Mouse (Mus musculus): Measurements from ENCODE around the gene Dnhd1. TPM values are rescaled to one million over a fixed set of nuclear protein-coding genes. Genes with fewer than 3 reads are reported as not detected.

Dnhd1 gene
- 1 to 10 TPM; 5.1 to 5.9 TPM for total RNA-seq (2021)
- long read RNA-seq, result 0 reads

DNA sequence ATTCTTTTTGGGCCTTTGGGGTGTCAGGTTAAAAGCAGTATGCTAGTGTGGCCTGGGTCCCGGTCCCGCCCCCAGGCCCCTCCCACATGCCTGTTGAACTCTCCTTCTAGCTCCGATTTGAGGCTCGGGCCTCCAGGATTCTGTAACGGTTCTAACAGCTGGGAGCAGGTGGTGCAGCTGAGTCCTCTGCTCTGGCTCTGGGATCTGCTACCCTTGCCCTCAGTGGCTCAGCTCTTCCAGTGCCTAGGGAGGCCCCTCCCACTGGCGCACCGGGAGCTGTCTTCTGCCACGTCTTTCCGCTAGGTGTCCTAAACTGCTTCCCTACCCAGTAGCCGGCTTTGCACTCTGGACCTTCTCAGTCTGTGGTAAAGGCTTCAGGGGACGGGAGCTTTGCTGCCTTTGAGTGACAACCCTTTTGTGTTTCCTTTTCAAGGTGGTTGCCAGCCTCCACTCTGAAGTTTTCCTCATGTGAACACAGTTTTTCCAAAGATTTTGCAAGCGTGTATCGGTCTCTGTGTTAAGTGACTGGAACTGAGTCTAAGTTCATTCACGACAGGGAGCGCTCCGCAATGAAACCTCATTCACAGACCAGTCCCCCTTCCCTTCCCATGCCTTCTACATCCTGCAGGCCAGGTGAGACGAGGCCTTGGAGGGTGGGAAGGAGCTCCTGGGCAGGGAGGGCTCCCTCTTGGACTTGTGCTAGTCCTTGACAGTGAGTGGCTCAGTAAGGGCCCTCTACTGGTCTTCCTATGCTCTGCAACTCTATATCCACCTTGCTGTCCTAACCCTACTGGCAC, at the start of gene Dnhd1:
Gene Dnhd1 (plus strand): TSS at position 189 of the 797 bp plus-strand sequence.
- peak; percentile 39 to 63 for DNase-seq (ENCODE audit: low spot score in 2 of 2)

DNA sequence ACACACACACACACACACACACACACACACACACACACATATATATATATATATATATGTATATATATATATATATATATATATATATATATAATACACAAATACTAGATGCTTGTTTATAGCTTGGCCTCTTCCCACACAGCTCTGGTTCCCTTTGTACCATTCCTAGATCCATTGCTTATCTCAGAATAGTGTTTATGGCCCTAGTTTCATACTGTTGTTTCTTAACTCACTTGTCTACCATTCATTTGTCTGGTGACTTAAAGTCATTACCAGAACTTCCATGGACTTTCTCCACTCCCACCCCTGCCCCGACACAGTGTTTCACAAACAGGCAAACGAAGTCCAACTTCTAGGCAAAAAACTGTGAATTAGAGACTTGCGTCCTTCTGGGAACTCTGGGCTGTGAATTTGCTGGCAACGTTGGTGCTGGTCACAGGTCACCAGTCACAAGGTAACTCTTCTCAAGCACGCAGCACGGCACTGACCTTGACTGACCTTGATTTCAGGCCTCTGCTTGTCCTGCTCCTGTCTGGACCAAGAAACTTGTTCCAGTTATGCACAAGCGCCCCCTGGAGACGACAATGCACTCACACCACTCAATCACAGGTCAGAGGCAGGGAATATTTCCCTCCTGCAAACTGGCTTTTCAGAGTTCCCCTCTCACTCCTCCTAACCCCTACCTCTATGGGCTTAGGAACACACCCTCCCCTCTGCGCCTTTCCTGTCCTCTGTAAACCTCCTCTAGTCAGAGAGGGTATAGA, 47.6 kb upstream of the Dnhd1 start:
- peak; percentile 68 to 73 for DNase-seq (ENCODE audit: low spot score in 2 of 2)

DNA sequence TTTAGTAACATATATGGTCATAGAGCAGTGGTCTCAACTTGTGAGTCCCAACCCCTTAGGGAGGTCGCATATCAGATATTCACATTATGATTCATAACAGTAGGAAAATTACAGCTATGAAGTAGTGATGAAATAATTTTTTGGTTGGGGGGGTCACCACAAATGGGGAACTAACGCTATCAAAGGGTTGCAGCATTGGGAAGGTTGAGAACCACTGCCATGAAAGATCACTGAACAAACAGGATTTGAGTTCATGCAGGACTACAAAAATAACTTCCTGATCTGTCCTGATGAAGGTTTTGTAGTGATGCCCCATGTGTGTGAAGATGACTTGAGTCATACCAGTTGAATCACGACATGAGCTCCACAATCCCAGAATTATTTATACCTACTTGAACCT, 42.2 kb upstream of the Dnhd1 start:
- DNase-seq (ENCODE audit: low spot score in 2 of 2), result no peak

DNA sequence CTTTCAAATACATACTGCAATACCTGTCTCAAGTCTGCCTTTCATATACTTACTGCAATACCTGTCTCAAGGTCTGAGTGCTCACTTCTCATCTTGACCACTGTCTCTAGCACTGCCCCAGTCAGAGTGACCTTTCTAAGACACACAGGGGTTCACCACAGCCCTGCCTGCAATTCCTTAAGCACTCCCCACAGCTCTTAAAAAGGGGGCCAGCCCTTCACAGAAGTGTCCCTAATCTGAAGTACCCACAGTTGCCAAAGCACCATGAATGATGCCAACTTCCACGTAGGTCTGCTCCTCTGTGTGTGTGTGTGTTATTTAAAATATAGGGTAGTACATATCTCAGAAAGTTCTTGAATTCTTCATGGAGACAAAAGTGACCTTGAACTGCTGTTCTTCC, 38.9 kb upstream of the Dnhd1 start:
- no peak for DNase-seq (ENCODE audit: low spot score in 2 of 2)

DNA sequence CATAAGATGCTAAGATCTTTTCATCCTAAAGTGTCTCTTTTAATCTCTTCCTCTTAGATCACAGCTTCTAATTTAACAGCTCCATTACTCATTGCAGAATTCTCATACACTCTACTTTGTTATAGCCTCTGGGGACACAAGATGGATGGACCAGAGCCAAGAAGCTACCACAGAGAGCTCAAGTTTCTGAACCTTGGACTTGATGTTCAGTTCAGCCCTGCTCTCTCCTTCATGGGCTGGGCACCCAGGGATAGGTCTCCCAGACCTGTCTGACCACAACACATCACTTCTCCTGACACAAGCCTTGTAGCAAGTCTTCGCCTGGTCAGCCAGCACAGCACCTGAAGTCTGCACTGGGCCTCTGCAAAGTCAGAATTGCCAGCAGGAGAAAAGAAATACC, 36.2 kb upstream of the Dnhd1 start:
- no peak for DNase-seq (ENCODE audit: low spot score in 2 of 2)

DNA sequence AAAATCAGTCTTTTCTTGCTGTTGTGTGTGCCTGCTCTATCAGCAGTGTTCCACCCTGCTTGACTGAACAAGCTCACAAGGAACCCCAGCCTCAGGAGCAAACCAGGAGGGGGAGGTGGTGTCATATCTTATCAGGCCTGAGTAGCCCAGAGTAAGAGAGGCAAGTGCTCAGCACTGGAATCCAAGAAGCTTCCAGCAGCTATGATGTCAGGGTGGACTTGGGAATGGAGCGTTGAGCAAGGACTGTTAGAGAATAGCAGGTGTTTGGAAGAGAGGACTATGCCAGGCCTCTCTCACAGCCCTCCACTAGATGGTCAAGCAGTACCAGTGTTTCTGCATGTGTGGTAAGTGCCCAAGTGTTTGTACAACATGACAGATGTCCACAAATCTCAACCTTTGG, 34.9 kb upstream of the Dnhd1 start:
- no peak for DNase-seq (ENCODE audit: low spot score in 2 of 2)

DNA sequence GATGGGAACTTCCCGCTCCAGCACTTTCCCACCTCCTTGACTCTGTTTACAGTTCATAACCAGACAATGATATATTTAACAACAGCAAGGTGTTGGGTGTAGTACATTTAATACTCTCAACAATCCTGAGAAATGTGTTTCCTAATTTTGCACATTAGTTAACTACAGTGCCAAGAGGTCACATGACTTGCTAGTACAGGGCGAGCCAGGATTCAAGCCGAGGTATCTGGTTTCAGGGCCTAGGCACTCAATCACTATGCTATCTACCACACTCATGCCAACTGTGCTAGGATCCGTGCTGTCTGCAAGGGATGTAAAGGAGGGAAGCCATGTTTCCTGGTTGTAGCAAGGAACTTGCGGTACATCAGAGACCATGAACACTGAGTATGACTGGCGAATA, 34.1 kb upstream of the Dnhd1 start:
- DNase-seq (ENCODE audit: low spot score in 2 of 2), result no peak

DNA sequence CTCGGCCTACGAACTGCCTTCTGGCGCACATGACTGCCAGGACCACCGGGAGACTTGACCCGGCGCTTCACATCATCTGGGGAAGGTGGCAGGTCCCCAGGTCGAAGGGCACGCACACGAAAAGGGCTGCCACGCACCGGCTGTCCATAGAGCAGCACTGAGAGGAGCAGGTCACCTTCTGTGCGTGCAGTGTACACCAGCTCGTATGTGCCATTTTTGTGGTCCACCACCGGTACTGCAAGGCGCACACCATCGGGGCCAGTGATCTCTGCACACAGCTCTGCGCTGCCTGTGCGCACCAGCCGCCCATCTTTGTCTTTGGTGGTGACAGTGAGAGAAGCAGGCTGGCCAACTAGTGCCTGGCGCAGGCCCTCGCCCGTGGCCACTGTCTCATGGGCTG, 32.8 kb upstream of the Dnhd1 start:
- DNase-seq (ENCODE audit: low spot score in 2 of 2), result no peak

DNA sequence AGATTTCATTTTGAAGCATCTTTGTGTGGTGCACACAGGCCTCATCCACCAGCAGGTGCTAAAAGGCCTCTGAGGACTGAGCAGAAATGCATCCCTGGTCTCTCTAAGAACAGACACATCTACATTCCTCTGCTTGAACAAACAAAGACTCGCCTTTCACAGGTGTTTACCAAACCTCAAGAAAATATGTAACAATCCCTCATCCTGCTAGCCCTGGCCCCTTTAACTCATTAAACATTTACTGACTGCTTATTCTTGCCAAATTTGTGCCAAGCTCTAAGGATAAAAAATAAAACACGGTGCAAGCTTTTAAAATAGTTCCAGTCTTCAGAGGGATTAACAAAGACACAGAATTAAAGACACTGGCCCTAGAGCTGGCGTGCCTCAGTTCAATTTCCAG, 30.9 kb upstream of the Dnhd1 start:
- DNase-seq (ENCODE audit: low spot score in 2 of 2), result no peak

DNA sequence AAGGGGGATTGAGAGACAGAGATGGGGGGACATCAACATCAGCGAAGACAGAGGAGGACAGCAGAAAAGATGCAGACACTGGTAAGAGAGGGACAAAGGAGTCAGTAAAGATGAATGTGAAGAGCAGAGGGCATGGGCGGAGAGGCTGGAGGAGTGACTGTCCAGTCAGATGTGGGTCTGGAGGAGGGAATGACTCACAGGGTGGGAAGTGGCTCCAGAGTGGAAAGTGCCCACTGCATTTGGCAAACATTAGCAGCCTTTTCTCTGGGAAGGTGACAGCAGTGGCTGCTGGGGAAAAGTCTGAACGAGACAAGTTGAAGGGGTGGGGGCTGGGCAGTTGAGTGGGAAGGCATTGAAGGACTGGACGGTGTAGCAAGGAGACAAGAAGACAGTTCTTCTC, 29.6 kb upstream of the Dnhd1 start:
- no peak for DNase-seq (ENCODE audit: low spot score in 2 of 2)

DNA sequence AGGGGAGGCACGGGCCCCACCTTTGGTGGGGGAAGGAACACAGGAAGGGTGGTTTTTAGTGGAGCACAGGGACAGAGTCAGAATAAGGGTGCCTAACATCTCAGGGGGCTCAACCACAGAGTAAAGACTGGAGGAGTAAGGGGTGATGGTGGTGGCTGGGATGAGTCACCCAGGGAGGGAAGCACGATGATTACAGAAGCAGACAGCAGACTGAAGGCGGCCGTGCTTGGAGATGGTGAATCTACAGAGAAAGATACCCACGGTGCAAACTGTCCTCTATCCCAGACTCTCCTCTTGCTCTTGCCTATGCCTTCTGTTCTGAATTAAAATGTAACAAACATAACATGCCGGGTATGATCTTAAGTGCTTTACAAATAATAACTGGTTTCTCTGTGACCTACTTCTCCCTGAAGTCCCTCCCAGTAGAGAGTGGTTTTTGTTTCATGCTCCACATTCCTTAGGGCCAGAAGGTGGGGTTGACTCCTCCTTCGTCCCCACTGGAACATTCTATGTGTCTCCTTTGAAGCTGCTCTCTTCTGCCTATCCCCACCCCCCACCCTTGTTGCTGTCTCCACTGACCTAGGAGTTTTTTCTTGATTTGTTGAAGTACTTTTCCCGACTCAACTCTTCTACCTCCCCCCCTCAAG, 28.9 kb upstream of the Dnhd1 start:
- no peak for DNase-seq (ENCODE audit: low spot score in 2 of 2)

DNA sequence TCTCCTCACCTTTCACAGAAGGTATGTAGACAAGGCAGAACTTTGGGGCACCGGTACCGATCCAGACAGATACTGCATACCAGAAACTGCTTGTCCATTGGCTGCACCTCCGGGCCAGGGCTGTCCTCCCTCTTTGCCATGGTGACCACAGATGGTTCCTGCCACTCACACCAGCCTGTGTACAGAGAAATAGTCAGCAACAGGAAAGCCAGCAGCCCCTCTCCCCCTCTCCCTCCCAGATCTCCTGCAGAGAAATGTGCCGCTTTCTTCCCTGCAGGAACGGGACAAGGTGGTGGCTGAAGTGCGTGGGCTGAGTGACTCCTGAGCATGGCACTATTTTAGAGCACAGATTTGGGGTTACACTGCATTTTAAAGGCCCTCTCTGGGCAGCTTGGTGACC, 25.2 kb upstream of the Dnhd1 start:
- DNase-seq (ENCODE audit: low spot score in 2 of 2), result no peak

DNA sequence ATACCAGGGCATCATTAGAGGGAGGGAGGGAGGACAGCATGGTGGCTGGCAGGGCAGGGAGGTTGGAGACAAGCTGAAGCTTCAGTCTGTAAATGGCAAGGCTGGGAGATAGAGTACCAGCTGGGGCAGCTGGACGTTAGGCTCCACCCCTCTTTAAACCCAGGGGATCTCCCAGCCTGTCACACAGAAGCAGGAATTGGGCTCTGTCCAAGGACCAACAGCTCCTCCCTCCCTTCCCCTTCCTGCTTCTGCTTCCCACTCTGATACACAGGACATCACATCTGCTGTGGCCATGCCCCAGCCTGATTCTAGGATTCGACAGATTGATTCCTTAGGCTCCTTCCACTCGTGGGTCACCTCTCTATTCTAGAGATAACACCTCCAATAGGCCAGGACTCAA, 22.0 kb upstream of the Dnhd1 start:
- DNase-seq (ENCODE audit: low spot score in 2 of 2), result no peak

DNA sequence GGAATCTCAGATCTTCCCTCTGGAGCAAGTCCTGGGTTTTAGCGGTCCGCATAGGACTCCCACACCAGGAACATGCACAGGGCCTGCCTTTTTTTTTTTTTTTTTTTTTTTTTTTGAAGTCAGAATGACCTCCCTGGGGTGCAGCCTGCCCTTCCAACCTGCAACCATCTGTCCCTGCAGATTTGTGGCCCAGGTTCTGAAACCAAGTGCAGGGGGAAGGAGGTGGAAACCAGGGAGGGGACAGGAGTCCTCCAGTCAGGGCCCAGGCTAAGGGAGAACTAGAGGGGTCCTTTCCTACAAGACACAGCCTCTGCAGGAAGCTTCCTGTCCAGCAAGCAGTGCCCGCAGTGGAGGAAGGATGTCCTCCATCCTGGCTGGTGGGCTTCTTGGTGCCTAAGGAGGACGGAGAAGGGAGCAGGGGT, 18.1 kb upstream of the Dnhd1 start:
- DNase-seq (ENCODE audit: low spot score in 2 of 2), result no peak

DNA sequence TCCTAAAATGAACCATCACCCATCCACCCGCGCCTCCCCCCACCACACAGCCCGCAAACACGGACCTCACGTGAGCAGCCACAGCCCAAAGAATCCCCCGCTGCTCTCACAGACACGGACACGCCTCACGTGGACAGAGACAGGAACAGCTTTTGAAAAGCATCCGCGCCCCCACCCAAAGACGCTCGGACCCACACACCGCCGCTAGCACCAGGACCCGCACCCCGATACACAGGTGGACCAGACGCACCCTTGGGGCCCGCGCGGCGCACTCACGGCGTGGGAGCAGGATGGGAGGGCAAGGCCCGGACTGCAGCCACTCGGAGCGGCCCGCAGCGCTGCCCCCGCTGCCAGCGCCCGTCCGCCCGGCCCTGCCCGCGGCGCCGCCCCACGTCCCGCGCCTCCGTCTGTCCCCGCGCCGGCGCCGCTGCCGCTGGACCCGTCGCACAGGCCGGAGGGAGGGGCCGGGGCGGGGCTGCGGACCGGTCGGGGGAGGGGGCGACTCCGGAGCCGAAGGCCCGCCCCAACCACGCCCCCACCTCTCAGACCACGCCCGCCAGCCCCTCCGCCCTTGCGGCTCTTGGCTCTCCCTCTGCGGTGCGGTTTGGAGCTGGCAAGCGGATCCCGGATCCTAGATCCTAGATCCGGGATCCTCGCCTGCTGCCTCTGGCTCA, 17.4 kb upstream of the Dnhd1 start, which contains the start of gene Trim3:
Gene Trim3 (minus strand): TSS at position 445 of the 674 bp plus-strand sequence.
- DNase-seq (ENCODE audit: low spot score in 2 of 2), result peak; percentile 90 to 93

DNA sequence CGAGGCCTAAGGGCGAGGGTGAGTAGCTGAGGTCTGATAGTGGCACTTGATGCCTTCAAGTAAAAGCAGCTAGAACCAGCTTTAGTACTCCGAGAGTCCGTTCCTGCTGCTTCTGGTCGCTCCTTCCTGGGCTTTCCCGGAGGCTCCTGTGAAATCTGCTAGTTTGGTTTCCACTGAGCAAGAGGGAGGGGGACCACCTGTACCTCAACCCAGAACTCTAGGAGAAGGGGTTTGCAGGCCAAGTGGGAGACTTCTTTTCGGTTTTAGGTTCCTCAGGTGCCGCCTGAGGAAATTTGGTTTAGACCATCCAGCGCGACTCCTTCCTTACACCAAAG, 16.9 kb upstream of the Dnhd1 start:
- no peak for DNase-seq (ENCODE audit: low spot score in 2 of 2)

DNA sequence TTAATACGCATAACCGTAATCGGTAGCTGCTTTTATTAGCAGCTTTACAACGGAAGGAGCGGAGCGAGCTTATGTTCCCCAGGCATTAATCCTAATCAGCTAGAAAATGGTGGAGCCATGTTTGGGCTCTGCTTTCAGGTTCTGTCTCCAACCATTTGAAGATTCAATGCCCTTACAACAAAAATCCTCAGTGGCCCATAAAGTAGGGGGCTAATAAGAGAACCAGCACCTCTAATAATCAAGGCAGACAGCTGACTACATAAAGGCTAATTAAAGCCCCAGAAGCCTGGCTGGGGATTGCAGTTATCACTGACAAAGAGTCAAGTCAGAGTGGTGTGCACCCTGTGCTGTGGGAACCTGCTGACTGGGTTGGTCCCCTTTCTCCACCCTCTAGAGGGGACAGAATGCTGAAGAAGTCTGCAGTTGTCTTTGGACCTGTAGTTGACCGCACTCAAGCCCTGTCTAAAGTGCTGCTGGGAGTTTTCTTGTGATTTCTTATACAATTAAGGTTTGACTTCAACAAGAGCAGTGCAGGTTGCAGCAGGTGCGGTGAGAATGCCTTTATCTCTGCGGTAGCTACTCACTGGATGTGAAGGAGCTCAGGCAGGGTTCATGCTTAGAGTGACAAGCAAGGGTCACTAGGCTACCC, 16.2 kb upstream of the Dnhd1 start:
- DNase-seq (ENCODE audit: low spot score in 2 of 2), result no peak

DNA sequence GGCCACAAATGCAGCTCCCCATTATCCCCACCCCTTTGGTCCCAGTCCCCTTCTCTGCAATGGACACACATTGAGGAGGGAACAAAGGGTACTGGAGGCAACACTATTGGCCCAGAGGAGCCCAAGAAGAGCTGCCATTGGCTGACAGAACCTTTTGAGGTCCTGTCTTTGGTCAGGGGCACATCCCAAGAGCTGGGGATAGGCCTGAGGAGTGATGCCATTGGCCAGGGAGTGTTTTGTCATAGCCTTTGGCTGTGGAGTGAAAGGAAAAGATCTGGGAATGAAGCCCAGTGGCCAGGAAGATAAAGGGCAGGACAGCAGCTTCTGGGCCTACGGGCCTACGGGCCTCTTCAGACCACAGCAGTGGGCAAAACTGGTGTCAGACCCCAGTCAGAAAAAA, 14.9 kb upstream of the Dnhd1 start:
- DNase-seq (ENCODE audit: low spot score in 2 of 2), result no peak

DNA sequence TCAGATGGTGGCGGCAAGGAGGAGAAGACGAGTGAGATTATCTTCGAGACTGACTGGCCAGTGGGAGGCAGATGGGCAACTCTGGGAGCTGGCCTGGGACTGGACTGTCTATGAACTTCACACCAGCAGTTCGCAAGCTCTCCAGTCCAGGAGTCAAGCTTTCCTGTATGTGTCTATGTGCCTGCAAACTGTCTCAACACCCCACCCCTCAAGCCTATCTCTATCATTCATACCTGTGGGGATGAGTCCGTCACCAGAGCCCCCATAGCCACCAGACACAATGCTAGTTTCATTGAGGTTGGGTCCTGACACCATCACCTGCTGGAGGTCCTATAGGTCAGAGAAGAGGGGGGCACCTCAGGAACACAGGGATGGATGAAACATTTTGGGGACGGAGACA, 11.9 kb upstream of the Dnhd1 start:
- DNase-seq (ENCODE audit: low spot score in 2 of 2), result no peak

DNA sequence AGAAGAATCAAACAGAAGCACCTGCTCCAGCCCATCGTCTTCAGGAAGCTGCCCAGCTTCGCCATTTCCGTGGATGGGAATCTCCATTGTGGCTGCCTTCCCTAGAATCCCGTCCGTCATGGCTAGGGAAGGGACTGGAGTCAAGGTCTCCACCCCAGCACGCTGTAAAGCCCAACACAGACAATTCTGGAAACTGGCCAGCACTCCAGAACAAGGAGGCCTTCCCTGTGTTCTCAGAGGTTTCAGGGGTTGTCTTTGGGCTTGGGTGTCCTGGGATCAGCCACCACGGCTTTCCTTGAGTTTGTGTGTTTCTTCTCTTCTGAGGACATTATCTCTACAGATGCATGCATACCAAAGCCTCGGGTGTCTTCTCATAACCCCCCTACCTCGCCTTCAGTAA, 11.3 kb upstream of the Dnhd1 start:
- DNase-seq (ENCODE audit: low spot score in 2 of 2), result no peak

DNA sequence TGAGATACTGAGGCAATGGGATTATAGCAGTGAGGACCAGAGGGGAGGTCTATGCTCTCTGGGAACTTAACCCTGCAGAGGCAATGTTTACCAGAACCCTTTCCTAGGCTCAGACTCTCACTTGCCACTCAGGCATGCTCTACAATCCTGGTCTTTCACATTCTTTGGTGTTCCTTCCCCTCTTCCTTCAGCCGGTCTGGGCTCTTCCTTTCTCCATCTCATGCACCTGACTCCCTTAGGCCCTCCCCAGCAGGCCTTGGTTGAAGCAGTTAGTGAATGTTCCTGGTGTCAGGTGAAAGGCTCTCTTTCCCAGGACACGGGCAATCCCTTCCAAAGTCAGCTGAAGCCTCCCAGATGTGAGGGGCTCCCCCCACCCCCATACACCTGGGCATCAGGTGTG, 10.9 kb upstream of the Dnhd1 start, which contains the start of gene Timm10b:
Gene Timm10b (plus strand): TSS at position 301 of the 400 bp plus-strand sequence.
- no peak for DNase-seq (ENCODE audit: low spot score in 2 of 2)
